Mouse (Mus musculus): Measurements from ENCODE around the gene Gm1110. TPM values are rescaled to one million over a fixed set of nuclear protein-coding genes. Genes with fewer than 3 reads are reported as not detected.
"Not testable (repeated sequence)": the region's sequence is repeated elsewhere in the genome, so short reads cannot be mapped to it uniquely, and the experiment has no call there.

Gm1110 gene
- polyA plus RNA-seq (2012; ENCODE audit: insufficient read depth, low replicate concordance): not detected in 2 replicates

DNA sequence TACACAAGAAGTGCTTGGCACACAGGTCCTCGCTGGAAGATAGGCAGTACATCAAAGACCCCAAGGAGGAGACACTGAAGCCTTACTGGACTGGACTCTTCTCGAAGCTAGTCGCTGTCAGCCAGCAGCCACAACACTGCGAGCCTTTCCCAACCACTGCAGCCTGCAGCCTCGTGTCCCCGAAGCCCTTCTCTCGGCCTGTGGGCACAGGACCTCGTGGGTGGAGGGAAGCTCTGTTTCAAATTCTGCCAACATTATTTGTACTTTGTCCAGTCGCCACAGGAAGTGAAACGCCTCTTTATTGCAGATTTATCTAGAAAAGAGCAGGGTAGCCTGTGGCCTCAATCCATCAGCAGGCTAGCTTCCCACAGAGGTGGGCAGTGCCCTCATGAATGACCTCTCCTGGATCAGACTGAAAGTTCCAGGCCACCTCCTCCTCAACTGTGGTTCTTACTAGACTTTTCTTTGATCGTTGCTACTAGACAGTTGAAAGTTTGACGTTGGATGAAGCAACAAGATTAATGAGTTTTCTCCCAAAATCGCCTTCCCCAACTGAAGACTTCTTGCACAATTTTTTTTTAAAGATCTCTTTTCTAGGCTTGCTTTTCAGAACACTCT lies at the start of gene Gm1110:
Gm1110 (minus strand) TSS at position 203 of the 618 bp plus-strand sequence.
- no peaks in the 10 kb centered on the region for H3K36me3 ChIP-seq (replicated peaks; ENCODE audit: low read length)
- no peak within 1 kb of the TSS for H3K4me3 ChIP-seq (replicated peaks)
- H3K9me3 ChIP-seq: peaks cover 4% of the 10 kb centered on the region; the same call in 1 of the 2 replicates
- no peak for TF ChIP-seq GATA1 (IDR thresholded peaks at IDR 0.05; ENCODE audit: borderline replicate concordance, low read length)
- TF ChIP-seq FLI1 (IDR thresholded peaks at IDR 0.05; ENCODE audit: low read length): no peak
- H3K27me3 ChIP-seq (replicated peaks): no peaks in the 10 kb centered on the region
- no peaks in the 10 kb centered on the region for H3K4me1 ChIP-seq

DNA sequence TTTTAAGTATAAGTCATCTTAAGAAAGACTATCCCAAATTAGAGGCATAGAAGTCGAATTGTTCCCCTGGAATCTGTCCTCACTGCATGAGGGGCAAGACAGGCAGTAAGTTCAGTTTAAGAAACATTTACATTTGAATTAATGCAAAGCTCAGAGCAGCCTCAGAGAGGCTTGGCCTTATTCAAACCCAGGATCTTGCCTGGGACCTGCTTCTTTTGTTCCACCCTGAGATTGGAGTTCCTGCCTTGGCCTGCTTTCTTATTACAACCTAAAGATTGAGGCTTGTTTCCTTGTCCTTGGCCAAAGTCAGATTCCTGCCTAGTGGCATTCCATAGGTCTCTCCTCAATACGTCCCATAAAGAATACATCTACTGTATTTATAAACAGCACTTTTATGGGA lies 24.9 kb upstream of the Gm1110 start:
- TF ChIP-seq FLI1 (IDR thresholded peaks at IDR 0.05; ENCODE audit: low read length): no peak
- no peak for TF ChIP-seq GATA1 (IDR thresholded peaks at IDR 0.05; ENCODE audit: borderline replicate concordance, low read length)
- Histone ChIP-seq H3K27me3 (replicated peaks) (no peaks in the 10 kb centered on the region), H3K4me3 (replicated peaks) (no peak overlapping the region), H3K36me3 (replicated peaks; ENCODE audit: low read length) (no peaks in the 10 kb centered on the region), H3K4me1 (no peaks in the 10 kb centered on the region), H3K9me3 (peaks cover 9% of the 10 kb centered on the region; the same call in 1 of the 2 replicates)

DNA sequence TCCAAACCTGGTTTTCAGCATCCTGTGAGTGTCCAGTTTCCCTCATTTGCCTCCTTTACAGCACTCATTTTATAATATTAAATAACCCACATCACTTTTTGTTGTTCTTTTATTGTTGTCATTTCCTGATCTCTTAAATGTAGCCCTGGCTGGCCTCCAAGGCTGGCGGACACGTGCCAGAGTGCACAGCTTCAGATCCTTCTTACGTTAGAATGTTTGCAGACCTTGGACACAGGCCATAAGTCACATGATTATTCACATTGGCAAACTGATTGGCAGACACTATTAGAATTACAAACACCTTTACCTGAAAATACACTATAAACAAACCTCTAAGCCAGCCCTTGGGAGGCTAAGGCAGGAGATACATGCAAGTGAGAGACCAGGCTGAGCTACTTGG lies 1.2 kb upstream of the Gm1110 start:
- TF ChIP-seq FLI1 (IDR thresholded peaks at IDR 0.05; ENCODE audit: low read length): no peak
- no peak for TF ChIP-seq GATA1 (IDR thresholded peaks at IDR 0.05; ENCODE audit: borderline replicate concordance, low read length)
- H3K4me1 ChIP-seq: no peaks in the 10 kb centered on the region
- no peaks in the 10 kb centered on the region for H3K27me3 ChIP-seq (replicated peaks)
- no peaks in the 10 kb centered on the region for H3K36me3 ChIP-seq (replicated peaks; ENCODE audit: low read length)
- H3K9me3 ChIP-seq: peaks cover 4% of the 10 kb centered on the region; the same call in 1 of the 2 replicates
- no peak overlapping the region for H3K4me3 ChIP-seq (replicated peaks)

DNA sequence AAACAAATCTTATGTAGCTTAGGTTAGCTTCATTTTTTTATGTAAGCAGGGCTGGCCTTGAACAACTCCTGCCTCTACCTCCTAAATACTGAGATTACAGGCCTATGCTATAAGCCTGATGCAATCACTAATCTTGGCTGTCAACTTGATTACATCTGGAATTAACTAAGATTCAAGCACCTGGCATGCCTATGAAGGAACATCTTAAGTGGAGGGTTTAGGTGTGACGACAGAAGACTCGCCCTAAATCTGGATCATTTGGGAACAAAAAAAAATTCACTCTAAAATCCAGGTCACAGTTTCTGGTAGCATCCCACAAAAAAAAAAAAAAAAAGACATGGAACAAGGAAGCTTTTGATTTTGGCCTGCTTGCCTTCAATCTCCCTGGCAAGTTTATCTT lies 3.1 kb downstream of the Gm1110 start:
- H3K27me3 ChIP-seq (replicated peaks): no peaks in the 10 kb centered on the region
- H3K9me3 ChIP-seq: peaks cover 4% of the 10 kb centered on the region; the same call in 1 of the 2 replicates
- no peak overlapping the region for H3K4me3 ChIP-seq (replicated peaks)
- H3K4me1 ChIP-seq: no peaks in the 10 kb centered on the region
- TF ChIP-seq FLI1 (IDR thresholded peaks at IDR 0.05; ENCODE audit: low read length): no peak
- no peak for TF ChIP-seq GATA1 (IDR thresholded peaks at IDR 0.05; ENCODE audit: borderline replicate concordance, low read length)
- H3K36me3 ChIP-seq (replicated peaks; ENCODE audit: low read length): no peaks in the 10 kb centered on the region

DNA sequence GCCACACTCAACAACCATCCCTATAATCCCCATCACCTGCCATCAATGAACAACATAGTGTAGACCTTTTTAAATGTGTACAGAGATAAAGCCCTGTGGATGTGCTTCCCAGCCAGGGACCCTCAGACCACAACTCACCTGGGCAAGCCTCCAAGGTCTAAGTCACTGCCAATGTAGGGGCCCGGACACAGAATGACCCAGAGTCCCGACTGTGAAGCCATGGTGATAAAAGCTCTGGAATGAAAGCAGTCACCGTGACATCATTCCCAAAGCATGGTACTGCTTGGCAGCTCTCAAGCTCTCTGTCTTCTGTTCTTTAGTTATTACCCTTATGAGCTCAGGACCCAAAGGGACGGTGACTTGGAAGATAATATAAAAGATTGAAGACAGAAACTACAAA lies 9.8 kb downstream of the Gm1110 start:
- Histone ChIP-seq H3K4me1 (no peaks in the 10 kb centered on the region), H3K9me3 (no peaks in the 10 kb centered on the region; the same call in 1 of the 2 replicates), H3K27me3 (replicated peaks) (no peaks in the 10 kb centered on the region), H3K36me3 (replicated peaks; ENCODE audit: low read length) (no peaks in the 10 kb centered on the region), H3K4me3 (replicated peaks) (no peak overlapping the region)
- no peak for TF ChIP-seq GATA1 (IDR thresholded peaks at IDR 0.05; ENCODE audit: borderline replicate concordance, low read length)
- TF ChIP-seq FLI1 (IDR thresholded peaks at IDR 0.05; ENCODE audit: low read length): no peak

DNA sequence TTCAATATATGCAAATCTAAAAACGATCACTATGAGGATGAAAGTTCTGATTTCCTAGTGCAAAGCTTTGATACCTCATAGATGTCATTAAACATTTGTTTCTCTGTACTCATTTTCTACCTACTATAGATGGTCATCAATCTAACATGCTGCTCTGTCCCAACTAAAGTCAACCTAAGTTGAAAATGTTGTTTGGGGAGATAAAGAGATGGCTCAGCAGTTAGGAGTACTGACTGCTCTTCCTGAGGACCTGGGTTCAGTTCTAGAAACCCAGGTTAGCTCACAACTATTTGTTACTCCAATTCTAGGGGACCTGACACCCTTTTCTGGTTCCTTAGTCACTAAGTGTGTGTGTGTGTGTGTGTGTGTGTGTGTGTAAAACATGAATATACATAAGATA lies 11.7 kb downstream of the Gm1110 start:
- TF ChIP-seq FLI1 (IDR thresholded peaks at IDR 0.05; ENCODE audit: low read length): no peak
- TF ChIP-seq GATA1 (IDR thresholded peaks at IDR 0.05; ENCODE audit: borderline replicate concordance, low read length): no peak
- no peak overlapping the region for H3K4me3 ChIP-seq (replicated peaks)
- H3K36me3 ChIP-seq (replicated peaks; ENCODE audit: low read length): no peaks in the 10 kb centered on the region
- no peaks in the 10 kb centered on the region for H3K9me3 ChIP-seq
- H3K27me3 ChIP-seq (replicated peaks): no peaks in the 10 kb centered on the region
- no peaks in the 10 kb centered on the region for H3K4me1 ChIP-seq

DNA sequence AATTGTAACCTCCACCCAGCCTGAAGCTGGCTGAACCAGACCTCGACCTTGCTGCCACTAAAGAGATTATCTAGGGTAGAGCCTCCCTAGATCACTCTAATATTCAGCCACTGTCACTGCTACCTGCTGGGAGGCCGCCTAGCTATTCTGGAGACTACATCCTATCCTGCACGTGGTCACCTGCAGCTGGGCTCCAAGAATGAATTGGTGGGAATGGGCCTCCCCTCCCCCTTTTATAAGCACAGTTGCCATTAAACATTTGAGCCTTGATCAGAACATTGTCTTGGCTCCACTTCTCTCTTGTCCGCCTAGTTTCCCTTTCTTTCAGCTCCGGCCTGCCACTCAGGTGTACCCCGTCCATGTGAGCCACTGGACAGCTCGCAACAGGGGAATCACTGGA lies 53.1 kb downstream of the Gm1110 start:
- not testable (repeated sequence) for H3K4me1 ChIP-seq; H3K4me3 ChIP-seq (replicated peaks); H3K9me3 ChIP-seq; H3K36me3 ChIP-seq (replicated peaks; ENCODE audit: low read length); H3K27me3 ChIP-seq (replicated peaks)

DNA sequence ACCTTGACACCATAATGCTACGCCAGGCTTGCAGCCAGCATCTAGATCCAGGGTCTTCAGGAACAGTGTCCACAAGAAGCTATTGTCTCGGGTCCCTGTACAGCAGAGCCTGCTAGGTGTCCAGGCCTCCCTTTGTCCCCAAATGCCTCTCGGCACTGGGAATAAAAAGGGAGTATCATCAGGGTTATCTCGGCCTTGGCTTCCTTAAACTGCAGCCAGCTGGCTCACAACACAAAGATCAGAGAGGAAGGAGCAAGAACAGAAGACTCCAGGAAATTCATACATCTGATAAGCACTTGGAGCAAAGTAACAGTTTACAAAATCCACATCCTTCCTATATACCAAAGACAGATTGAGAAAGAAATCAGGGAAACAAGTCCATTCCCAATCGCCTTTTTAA lies 62.2 kb downstream of the Gm1110 start, which contains the start of gene Glb1l3:
Glb1l3 (minus strand) TSS at position 140 of the 400 bp plus-strand sequence.
- H3K4me3 ChIP-seq (replicated peaks): no peak within 1 kb of the TSS
- TF ChIP-seq GATA1 (IDR thresholded peaks at IDR 0.05; ENCODE audit: borderline replicate concordance, low read length): no peak
- no peak for TF ChIP-seq FLI1 (IDR thresholded peaks at IDR 0.05; ENCODE audit: low read length)
- H3K36me3 ChIP-seq (replicated peaks; ENCODE audit: low read length): no peaks in the 10 kb centered on the region
- peaks cover 6% of the 10 kb centered on the region; the same call in 1 of the 2 replicates for H3K9me3 ChIP-seq
- no peaks in the 10 kb centered on the region for H3K27me3 ChIP-seq (replicated peaks)
- H3K4me1 ChIP-seq: peaks cover 5% of the 10 kb centered on the region

DNA sequence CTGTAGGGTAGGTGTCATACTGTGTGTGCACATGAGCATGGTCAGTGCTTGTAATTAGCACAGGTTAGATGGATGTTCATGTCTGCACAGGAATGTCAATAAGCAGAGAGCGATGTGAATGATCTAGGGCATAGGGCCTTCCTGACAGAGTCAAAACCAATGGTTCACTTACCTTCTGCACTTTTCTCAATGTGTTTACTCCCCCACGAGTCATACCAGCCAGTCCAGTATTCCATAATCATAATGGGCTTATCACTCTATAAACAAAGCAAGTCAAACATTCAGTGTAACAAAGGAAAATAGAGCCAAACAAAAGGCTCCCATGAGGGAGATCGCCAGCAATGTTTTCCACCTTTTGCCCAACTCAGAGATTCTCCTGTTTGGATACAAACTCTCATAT lies 91.8 kb downstream of the Gm1110 start:
- no peaks in the 10 kb centered on the region for H3K9me3 ChIP-seq
- no peaks in the 10 kb centered on the region for H3K4me1 ChIP-seq
- no peaks in the 10 kb centered on the region for H3K36me3 ChIP-seq (replicated peaks; ENCODE audit: low read length)
- no peaks in the 10 kb centered on the region for H3K27me3 ChIP-seq (replicated peaks)
- no peak overlapping the region for H3K4me3 ChIP-seq (replicated peaks)
- no peak for TF ChIP-seq GATA1 (IDR thresholded peaks at IDR 0.05; ENCODE audit: borderline replicate concordance, low read length)
- TF ChIP-seq FLI1 (IDR thresholded peaks at IDR 0.05; ENCODE audit: low read length): no peak

Other genes with a start within 250 kb of the Gm1110 start
- gene B3gat1, start 189.4 kb downstream of the Gm1110 start, polyA plus RNA-seq (2012; ENCODE audit: insufficient read depth, low replicate concordance): not detected in 2 replicates
- not detected in 2 replicates for gene Glb1l2, start 116.6 kb downstream of the Gm1110 start, polyA plus RNA-seq (2012; ENCODE audit: insufficient read depth, low replicate concordance)
- not detected in 2 replicates for gene Glb1l3, start 62.2 kb downstream of the Gm1110 start, polyA plus RNA-seq (2012; ENCODE audit: insufficient read depth, low replicate concordance)
- gene Acad8, start 76.5 kb upstream of the Gm1110 start, polyA plus RNA-seq (2012; ENCODE audit: insufficient read depth, low replicate concordance): 0.68 TPM in 1 of 2 replicates, not detected in the other
- 2.5 and 6.9 TPM in 2 replicates for gene Thyn1, start 76.6 kb upstream of the Gm1110 start, polyA plus RNA-seq (2012; ENCODE audit: insufficient read depth, low replicate concordance)
- 21.3 and 26.1 TPM in 2 replicates for gene Vps26b, start 107.0 kb upstream of the Gm1110 start, polyA plus RNA-seq (2012; ENCODE audit: insufficient read depth, low replicate concordance)
- 0.53 and 0.97 TPM in 2 replicates for gene Ncapd3, start 107.1 kb upstream of the Gm1110 start, polyA plus RNA-seq (2012; ENCODE audit: insufficient read depth, low replicate concordance)
- gene Jam3, start 232.3 kb upstream of the Gm1110 start, polyA plus RNA-seq (2012; ENCODE audit: insufficient read depth, low replicate concordance): 0.13 TPM in 1 of 2 replicates, not detected in the other